Mouse (Mus musculus) macrophage (primary cell): ENCODE measurements at regions not wholly inside any gene's neighbourhood (a gene's known extent, or its start where the extent isn't known, plus 50 kb on each side); places are given as distances from the start of the nearest gene placed in this dataset.
"Not testable (repeated sequence)": the region's sequence is repeated elsewhere in the genome, so short reads cannot be mapped to it uniquely, and the experiment has no call there.

Source experiments
- H3K27ac ChIP-seq: fragments of 350-480 bp; formaldehyde crosslinking; 2 replicates; pipeline ENCODE4 v1.9.0; 2021
- H3K36me3 ChIP-seq: fragments of 350-480 bp; formaldehyde crosslinking; 2 replicates; pipeline ENCODE4 v1.9.0; 2021; ENCODE audit errors: inconsistent target
- H3K4me3 ChIP-seq: fragments of 350-480 bp; formaldehyde crosslinking; 2 replicates; pipeline ENCODE4 v1.9.0; 2021; ENCODE audit errors: inconsistent target
- H3K79me2 ChIP-seq: fragments of 350-480 bp; formaldehyde crosslinking; 2 replicates; pipeline ENCODE4 v1.9.0; 2021; ENCODE audit errors: inconsistent target
- WGBS: methylation state at CpG from one replicate; pipeline ENCODE4 v1.1.7; 2026; ENCODE audit warnings: inconsistent platforms; ENCODE audit not compliant: missing documents; 5-methylcytosine and 5-hydroxymethylcytosine counted together

- WGBS = 56% methylated on average over 3 of the region's 3 CpGs
- H3K79me2 ChIP-seq = no peaks in the 10 kb centered on the region
- H3K27ac ChIP-seq = no peak overlapping the region
- no peaks in the 10 kb centered on the region for H3K36me3 ChIP-seq
- no peak overlapping the region for H3K4me3 ChIP-seq
These were observed 567.3 kb downstream of the Cntn3 start for GRCm38 (mm10) chr6:102005627-102006026.

GRCm38 (mm10) chr6:101998181-101998580 lies 574.7 kb downstream of the Cntn3 start:
- H3K27ac ChIP-seq = no peak overlapping the region
- H3K4me3 ChIP-seq = no peak overlapping the region
- 63% methylated on average over 2 of the region's 2 CpGs for WGBS
- H3K36me3 ChIP-seq = no peaks in the 10 kb centered on the region
- H3K79me2 ChIP-seq = no peaks in the 10 kb centered on the region

GRCm38 (mm10) chr6:101997629-101998028 lies 575.3 kb downstream of the Cntn3 start:
- Histone ChIP-seq H3K4me3 (no peak overlapping the region), H3K27ac (no peak overlapping the region), H3K36me3 (no peaks in the 10 kb centered on the region), H3K79me2 (no peaks in the 10 kb centered on the region)
- 67% methylated on average over 5 of the region's 5 CpGs for WGBS

- no peaks in the 10 kb centered on the region for H3K79me2 ChIP-seq
- H3K36me3 ChIP-seq = no peaks in the 10 kb centered on the region
- no peak overlapping the region for H3K4me3 ChIP-seq
- WGBS = 97% methylated on average over 2 of the region's 2 CpGs
- no peak overlapping the region for H3K27ac ChIP-seq
These were observed 580.1 kb downstream of the Cntn3 start for GRCm38 (mm10) chr6:101992815-101993214.

GRCm38 (mm10) chr6:101981656-101982055 lies 591.2 kb downstream of the Cntn3 start:
- Histone ChIP-seq H3K79me2 (no peaks in the 10 kb centered on the region), H3K27ac (no peak overlapping the region), H3K36me3 (no peaks in the 10 kb centered on the region), H3K4me3 (no peak overlapping the region)
- 91% methylated on average over 1 of the region's 1 CpGs for WGBS

- Histone ChIP-seq H3K79me2 (no peaks in the 10 kb centered on the region), H3K36me3 (no peaks in the 10 kb centered on the region), H3K27ac (no peak overlapping the region), H3K4me3 (no peak overlapping the region)
- WGBS = 87% methylated on average over 2 of the region's 2 CpGs
These were observed 593.7 kb downstream of the Cntn3 start for GRCm38 (mm10) chr6:101979213-101979612.

GRCm38 (mm10) chr6:101964941-101965340 lies 587.2 kb upstream of the Pdzrn3 start:
- WGBS = 86% methylated on average over 2 of the region's 2 CpGs
- Histone ChIP-seq H3K36me3 (no peaks in the 10 kb centered on the region), H3K4me3 (no peak overlapping the region), H3K27ac (no peak overlapping the region), H3K79me2 (no peaks in the 10 kb centered on the region)

- 54% methylated on average over 3 of the region's 3 CpGs for WGBS
- H3K36me3 ChIP-seq, H3K27ac ChIP-seq, H3K79me2 ChIP-seq, H3K4me3 ChIP-seq: not testable (repeated sequence)
These were observed 583.8 kb upstream of the Pdzrn3 start for GRCm38 (mm10) chr6:101961476-101961875.

GRCm38 (mm10) chr6:101949681-101950080 lies 572.0 kb upstream of the Pdzrn3 start:
- no peaks in the 10 kb centered on the region for H3K36me3 ChIP-seq
- H3K79me2 ChIP-seq = no peaks in the 10 kb centered on the region
- H3K27ac ChIP-seq = no peak overlapping the region
- 94% methylated on average over 3 of the region's 3 CpGs for WGBS
- no peak overlapping the region for H3K4me3 ChIP-seq

GRCm38 (mm10) chr6:101948950-101949349 lies 571.3 kb upstream of the Pdzrn3 start:
- WGBS = 83% methylated on average over 2 of the region's 2 CpGs
- H3K79me2 ChIP-seq = no peaks in the 10 kb centered on the region
- no peak overlapping the region for H3K27ac ChIP-seq
- no peaks in the 10 kb centered on the region for H3K36me3 ChIP-seq
- H3K4me3 ChIP-seq = no peak overlapping the region

- 79% methylated on average over 3 of the region's 3 CpGs for WGBS
- H3K36me3 ChIP-seq = no peaks in the 10 kb centered on the region
- no peak overlapping the region for H3K27ac ChIP-seq
- H3K4me3 ChIP-seq = no peak overlapping the region
- no peaks in the 10 kb centered on the region for H3K79me2 ChIP-seq
These were observed 562.7 kb upstream of the Pdzrn3 start for GRCm38 (mm10) chr6:101940266-101940866.

- 80% methylated on average over 4 of the region's 4 CpGs for WGBS
- H3K36me3 ChIP-seq = no peaks in the 10 kb centered on the region
- no peak overlapping the region for H3K4me3 ChIP-seq
- H3K27ac ChIP-seq = no peak overlapping the region
- no peaks in the 10 kb centered on the region for H3K79me2 ChIP-seq
These were observed 560.8 kb upstream of the Pdzrn3 start for GRCm38 (mm10) chr6:101938393-101938985.

GRCm38 (mm10) chr6:101937467-101938392 lies 560.0 kb upstream of the Pdzrn3 start:
- Histone ChIP-seq H3K4me3 (no peak overlapping the region), H3K27ac (no peak overlapping the region), H3K36me3 (no peaks in the 10 kb centered on the region), H3K79me2 (no peaks in the 10 kb centered on the region)
- 92% methylated on average over 12 of the region's 12 CpGs for WGBS

GRCm38 (mm10) chr6:101931768-101932167 lies 554.1 kb upstream of the Pdzrn3 start:
- H3K27ac ChIP-seq = no peak overlapping the region
- WGBS = 92% methylated on average over 5 of the region's 5 CpGs
- H3K79me2 ChIP-seq = no peaks in the 10 kb centered on the region
- H3K36me3 ChIP-seq = no peaks in the 10 kb centered on the region
- H3K4me3 ChIP-seq = no peak overlapping the region

- Histone ChIP-seq H3K36me3 (no peaks in the 10 kb centered on the region), H3K27ac (no peak overlapping the region), H3K4me3 (no peak overlapping the region), H3K79me2 (no peaks in the 10 kb centered on the region)
- 39% methylated on average over 4 of the region's 4 CpGs for WGBS
These were observed 544.0 kb upstream of the Pdzrn3 start for GRCm38 (mm10) chr6:101921686-101922085.
